Mouse (Mus musculus) heart, embryonic 15.5 days (tissue): ENCODE measurements around the gene Chst5. TPM values are rescaled to one million over a fixed set of nuclear protein-coding genes. Genes with fewer than 3 reads are reported as not detected.

Experiments
- ATAC-seq: fragments of 200-750 bp; cut with Nextera tagmentation; replicated peaks from 2 replicates; pipeline ENCODE4 v1.8.0; 2017; ENCODE audit warnings: low read depth, moderate TSS enrichment; ENCODE audit not compliant: insufficient number of reproducible peaks, insufficient read depth, low FRiP score
- H3K27ac ChIP-seq: fragments of 300-500 bp; sonication (generic); 2 replicates; pipeline ENCODE4 v1.5.1; 2015; ENCODE audit warnings: mild to moderate bottlenecking, inconsistent platforms
- H3K27me3 ChIP-seq: fragments of 300-500 bp; sonication (generic); 2 replicates; pipeline ENCODE4 v1.6.1; 2015; ENCODE audit warnings: inconsistent platforms
- H3K36me3 ChIP-seq: fragments of 300-500 bp; sonication (generic); 2 replicates; pipeline ENCODE4 v1.6.1; 2015; ENCODE audit warnings: mild to moderate bottlenecking, inconsistent platforms
- H3K4me1 ChIP-seq: fragments of 300-500 bp; sonication (generic); replicated peaks from 2 replicates; pipeline ENCODE4 v1.6.1; 2015; ENCODE audit warnings: inconsistent platforms
- H3K4me2 ChIP-seq: fragments of 300-500 bp; sonication (generic); 2 replicates; pipeline ENCODE4 v1.6.1; 2015; ENCODE audit warnings: inconsistent platforms, mild to moderate bottlenecking, moderate library complexity
- H3K4me3 ChIP-seq: fragments of 300-500 bp; sonication (generic); 2 replicates; pipeline ENCODE4 v1.5.1; 2015; ENCODE audit warnings: mild to moderate bottlenecking, inconsistent platforms
- H3K9ac ChIP-seq: fragments of 300-500 bp; sonication (generic); 2 replicates; pipeline ENCODE4 v1.6.1; 2015; ENCODE audit warnings: mild to moderate bottlenecking, inconsistent platforms
- H3K9me3 ChIP-seq: fragments of 300-500 bp; sonication (generic); replicated peaks from 2 replicates; pipeline ENCODE4 v1.6.1; 2016; ENCODE audit warnings: inconsistent platforms
- WGBS: fragments of 180-500 bp; shearing (Covaris S2); methylation state at CpG from one replicate; pipeline ENCODE4 v1.1.7; 2015; ENCODE audit warnings: mixed read lengths; 5-methylcytosine and 5-hydroxymethylcytosine counted together
- polyA plus RNA-seq: library from polyadenylated mRNA; unstranded; fragments of >200 nt; fragmentation: Nextera tagmentation; extraction: Ambion mirVana; gene quantifications from 2 replicates; pipeline ENCODE4 v1.2.1, GENCODE M21; 2015

The Chst5 gene
- polyA plus RNA-seq, 1 experiment from 2014 or later: 0.23 TPM

DNA sequence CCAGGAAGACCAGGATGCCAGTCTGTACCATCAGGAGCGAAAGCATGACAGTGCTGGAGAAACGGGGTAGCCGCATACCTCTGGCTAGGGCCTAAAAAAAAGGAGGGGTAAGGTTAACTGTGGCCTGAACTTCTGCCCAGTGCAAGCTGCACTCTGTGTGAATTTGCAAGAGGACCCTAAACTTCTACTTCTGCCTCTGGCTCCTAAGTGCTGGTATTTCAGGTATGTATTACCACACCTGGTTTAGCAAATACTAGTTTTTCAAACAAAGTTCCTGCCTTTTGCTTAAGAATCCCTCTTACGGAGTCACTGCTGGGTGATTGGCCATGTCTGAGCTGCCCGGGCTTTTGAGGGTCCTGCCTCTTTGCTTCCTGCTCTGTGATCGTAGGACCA lies 19.3 kb downstream of the Chst5 start:
- Histone ChIP-seq H3K4me2 (no peak overlapping the region), H3K4me3 (no peak overlapping the region), H3K4me1 (peaks cover 19% of the 10 kb centered on the region), H3K9ac (no peak overlapping the region), H3K27me3 (peaks cover 41% of the 10 kb centered on the region), H3K9me3 (no peaks in the 10 kb centered on the region), H3K27ac (no peak overlapping the region), H3K36me3 (no peaks in the 10 kb centered on the region)
- ATAC-seq: no peak
- WGBS: 53% methylated on average over 6 of the region's 6 CpGs

DNA sequence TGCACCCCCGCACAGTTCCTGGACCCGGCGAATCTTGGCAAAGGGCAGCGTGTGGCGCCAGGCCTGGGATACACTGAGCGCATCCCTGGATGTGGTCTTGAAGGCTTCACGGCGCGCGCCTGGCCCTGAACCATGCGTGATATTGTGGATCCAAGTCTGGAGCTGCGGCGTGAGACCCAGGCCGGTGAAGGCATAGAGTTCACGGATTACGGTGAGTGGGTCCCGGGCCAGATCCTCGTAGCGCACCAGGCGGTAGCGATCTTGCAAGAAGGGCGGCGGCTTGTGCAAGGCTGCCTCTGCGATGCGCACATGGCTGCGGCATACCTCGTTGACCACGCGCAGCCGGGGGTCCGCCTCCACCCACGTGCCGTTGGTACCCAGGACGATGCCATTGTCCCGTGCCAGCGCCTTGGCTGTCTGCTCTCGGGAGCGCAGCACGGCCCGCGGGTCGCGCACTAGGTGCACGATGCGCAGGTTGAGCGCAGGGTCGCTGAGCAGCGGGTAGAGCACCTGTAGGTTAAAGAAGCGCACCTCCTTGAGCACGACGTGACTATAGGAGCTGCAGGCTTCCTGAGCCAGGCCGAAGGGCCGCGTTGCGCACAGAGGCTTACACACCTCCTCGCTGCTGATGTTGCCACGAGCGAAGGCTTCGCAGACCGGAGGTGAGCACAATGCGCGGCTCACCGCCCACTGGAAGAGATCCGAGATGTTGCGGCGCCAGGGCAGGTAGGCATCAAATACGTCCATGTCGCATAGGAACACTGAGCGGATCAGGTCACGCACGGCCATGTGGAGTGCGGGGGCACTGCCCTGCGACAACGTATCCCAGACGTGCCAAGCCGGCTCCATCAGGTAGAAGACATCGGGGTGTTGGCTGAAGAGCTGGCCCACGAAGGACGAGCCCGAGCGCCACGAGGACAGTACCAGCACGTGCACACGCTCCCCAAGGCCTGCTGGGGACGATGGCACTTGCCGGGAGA lies 20.0 kb downstream of the Chst5 start:
- no peaks in the 10 kb centered on the region for H3K36me3 ChIP-seq
- H3K27ac ChIP-seq: no peak overlapping the region
- peaks cover 41% of the 10 kb centered on the region for H3K27me3 ChIP-seq
- H3K4me2 ChIP-seq: peak overlapping the region; percentile 34
- H3K4me1 ChIP-seq: peaks cover 19% of the 10 kb centered on the region
- 12% methylated on average over 86 of the region's 86 CpGs for WGBS
- H3K9ac ChIP-seq: no peak overlapping the region
- H3K4me3 ChIP-seq: peak overlapping the region; percentile 14
- no peaks in the 10 kb centered on the region for H3K9me3 ChIP-seq
- ATAC-seq: no peak

DNA sequence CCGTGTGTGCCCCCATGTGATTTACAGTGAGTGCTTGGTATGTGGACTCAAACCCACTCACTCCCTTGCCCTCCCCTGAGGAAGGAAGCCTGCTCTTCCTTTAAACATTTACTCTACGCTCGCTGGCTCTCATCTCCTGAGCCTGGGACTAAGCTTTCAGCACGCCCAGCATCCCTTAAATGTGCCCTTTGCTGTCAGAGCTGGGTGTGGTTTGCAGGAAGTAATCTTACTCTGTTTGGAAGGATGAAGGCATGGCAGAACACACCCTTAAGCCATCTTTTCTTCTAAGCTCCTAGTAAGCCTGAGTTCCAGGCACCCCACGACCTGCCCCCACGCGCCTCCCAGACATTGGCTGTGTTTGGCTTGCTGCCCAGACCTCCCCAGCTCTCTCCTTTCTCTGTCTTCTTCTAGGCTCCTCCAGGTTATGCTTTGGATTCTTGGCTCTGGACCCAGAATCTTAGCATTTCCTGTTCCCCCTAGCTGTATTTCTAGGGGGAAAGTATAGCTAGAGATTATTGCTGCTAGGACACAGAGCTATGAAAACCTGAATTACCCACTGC lies 22.1 kb downstream of the Chst5 start:
- Histone ChIP-seq H3K4me3 (no peak overlapping the region), H3K27me3 (peaks cover 41% of the 10 kb centered on the region), H3K9ac (no peak overlapping the region), H3K4me2 (no peak overlapping the region), H3K36me3 (no peaks in the 10 kb centered on the region), H3K4me1 (peaks cover 19% of the 10 kb centered on the region), H3K27ac (no peak overlapping the region), H3K9me3 (no peaks in the 10 kb centered on the region)
- no peak for ATAC-seq
- 26% methylated on average over 7 of the region's 7 CpGs for WGBS

DNA sequence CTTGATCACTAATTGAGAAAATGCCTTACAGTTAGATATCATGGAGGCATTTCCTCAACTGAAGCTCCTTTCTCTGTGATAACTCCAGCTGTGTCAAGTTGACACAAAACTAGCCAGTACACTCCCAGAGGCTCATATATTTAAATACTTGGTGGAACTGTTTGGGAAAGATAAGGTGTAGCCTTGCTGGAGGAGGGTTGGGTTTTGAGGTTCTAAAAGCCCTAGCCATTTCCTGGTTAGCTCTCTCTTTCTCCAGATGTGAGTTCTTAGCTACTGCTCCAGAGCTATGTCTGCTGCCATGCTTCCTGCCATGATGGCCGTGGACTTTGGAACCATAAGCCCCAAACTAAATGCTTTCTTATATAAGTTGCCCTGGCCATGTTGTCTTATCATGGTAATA lies 22.8 kb downstream of the Chst5 start:
- Histone ChIP-seq H3K4me1 (peaks cover 19% of the 10 kb centered on the region), H3K9ac (no peak overlapping the region), H3K27me3 (peaks cover 41% of the 10 kb centered on the region), H3K9me3 (no peaks in the 10 kb centered on the region), H3K4me3 (no peak overlapping the region), H3K36me3 (no peaks in the 10 kb centered on the region), H3K4me2 (no peak overlapping the region), H3K27ac (no peak overlapping the region)
- 78% methylated on average over 1 of the region's 1 CpGs for WGBS
- ATAC-seq: no peak

DNA sequence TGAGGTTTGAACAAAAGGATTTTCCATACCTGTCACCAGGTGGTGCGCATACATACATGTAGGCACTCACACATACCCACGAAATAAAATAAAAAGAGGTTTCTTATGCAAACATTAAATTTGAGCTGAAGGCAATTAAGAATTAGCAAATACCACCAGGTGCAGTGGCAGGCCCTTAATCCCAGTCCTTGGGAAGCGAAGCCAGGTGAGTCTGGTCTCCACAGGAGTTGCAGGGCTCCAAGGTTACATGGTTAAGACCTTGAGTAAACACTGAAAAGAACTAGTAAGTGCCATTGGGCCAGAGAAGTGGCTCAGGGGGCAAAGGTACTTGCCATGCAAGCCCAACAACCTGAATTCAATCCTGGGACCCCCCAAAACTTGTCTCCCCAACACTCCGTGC lies 26.6 kb downstream of the Chst5 start:
- WGBS: 86% methylated on average over 4 of the region's 4 CpGs
- ATAC-seq: no peak
- Histone ChIP-seq H3K36me3 (no peaks in the 10 kb centered on the region), H3K4me3 (no peak overlapping the region), H3K27me3 (peaks cover 5% of the 10 kb centered on the region; the same call in 1 of the 2 replicates), H3K9ac (no peak overlapping the region), H3K27ac (no peak overlapping the region), H3K4me2 (no peak overlapping the region), H3K9me3 (no peaks in the 10 kb centered on the region), H3K4me1 (peaks cover 5% of the 10 kb centered on the region; the same call in 1 of the 2 replicates)

DNA sequence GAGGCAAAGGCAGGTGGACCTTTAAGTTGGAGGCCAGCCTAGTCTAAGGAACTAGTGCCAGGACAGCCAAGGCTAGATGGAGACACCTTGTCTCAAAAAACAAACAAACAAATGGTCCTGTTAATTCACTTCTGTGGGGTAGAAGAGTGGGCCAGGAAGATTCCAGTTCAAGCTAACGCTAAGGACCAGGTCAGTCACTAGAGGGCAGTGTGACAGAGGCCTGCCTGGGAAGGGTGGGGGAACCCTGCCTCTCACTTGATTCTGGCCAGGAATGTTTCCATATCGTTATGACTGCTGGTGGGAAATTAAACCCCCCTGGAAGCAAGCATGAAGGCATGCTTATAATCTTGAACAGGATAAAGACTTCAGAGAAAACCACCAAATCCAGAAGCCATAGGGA lies 28.7 kb downstream of the Chst5 start:
- no peaks in the 10 kb centered on the region for H3K27me3 ChIP-seq
- H3K9ac ChIP-seq: no peak overlapping the region
- no peaks in the 10 kb centered on the region for H3K9me3 ChIP-seq
- no peak overlapping the region for H3K27ac ChIP-seq
- no peak for ATAC-seq
- 4% methylated on average over 2 of the region's 2 CpGs for WGBS
- no peak overlapping the region for H3K4me3 ChIP-seq
- no peaks in the 10 kb centered on the region for H3K36me3 ChIP-seq
- no peak overlapping the region for H3K4me2 ChIP-seq
- H3K4me1 ChIP-seq: no peaks in the 10 kb centered on the region

DNA sequence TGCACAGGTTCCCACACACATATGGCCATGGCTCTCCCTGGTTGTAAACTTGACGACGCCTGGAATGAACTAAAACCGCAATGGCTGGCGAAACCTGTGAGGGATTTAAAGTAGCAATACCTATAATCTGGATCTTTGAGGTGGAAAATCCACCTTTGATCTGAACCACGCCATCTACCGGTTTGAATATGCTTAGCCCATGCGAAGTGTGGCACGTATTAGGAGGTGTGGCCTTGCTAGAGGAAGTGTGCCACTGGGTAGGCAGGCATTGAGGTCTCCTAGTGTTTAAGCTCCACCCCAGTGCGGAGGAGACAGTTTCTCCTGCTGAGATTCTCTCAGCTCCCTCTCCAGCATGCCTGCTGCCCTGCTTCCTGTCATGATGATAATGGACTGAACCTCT lies 32.5 kb downstream of the Chst5 start:
- no peaks in the 10 kb centered on the region for H3K36me3 ChIP-seq
- H3K27ac ChIP-seq: no peak overlapping the region
- no peaks in the 10 kb centered on the region for H3K27me3 ChIP-seq
- no peak for ATAC-seq
- no peak overlapping the region for H3K4me2 ChIP-seq
- 0 out of 2 replicates have a peak, but pooled peaks cover 3% of the 10 kb centered on the region for H3K4me1 ChIP-seq
- H3K9me3 ChIP-seq: no peaks in the 10 kb centered on the region
- no peak overlapping the region for H3K4me3 ChIP-seq
- no peak overlapping the region for H3K9ac ChIP-seq
- WGBS: 66% methylated on average over 9 of the region's 9 CpGs

DNA sequence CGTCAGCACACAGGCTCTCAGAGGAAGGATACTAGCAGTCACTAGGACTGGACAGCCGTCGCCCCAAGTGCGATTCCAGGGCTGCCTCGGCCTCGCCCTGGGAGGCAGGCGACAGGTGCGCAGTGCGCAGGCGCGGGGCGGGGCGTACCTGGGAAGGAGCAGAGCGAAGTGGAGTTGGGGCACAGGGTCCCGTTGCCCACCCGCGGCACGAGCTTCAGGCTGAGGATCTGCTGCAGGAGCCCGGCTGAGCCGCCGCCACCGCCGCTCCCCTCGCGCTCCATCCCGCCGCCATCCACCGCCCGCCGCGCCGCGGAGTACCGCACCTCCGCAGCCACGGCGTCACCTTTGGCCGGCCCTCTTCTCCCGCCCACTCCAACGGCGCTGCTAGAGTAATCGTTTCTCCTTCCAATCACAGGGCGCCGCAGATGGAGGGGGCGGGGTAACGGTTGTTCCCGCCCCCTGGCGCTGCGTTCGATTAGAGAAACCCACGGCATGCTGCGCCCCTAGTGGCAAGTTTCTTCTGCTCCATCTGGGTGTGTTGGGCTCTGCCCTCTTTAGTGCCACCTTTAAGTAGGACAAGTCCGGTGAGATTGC lies 33.8 kb downstream of the Chst5 start, which contains the start of gene Tmem170:
Tmem170 (minus strand) TSS at position 396 of the 594 bp plus-strand sequence.
- WGBS: under 1% methylated on average over 45 of the region's 53 CpGs
- peak within 1 kb of the TSS; percentile 76 for H3K9ac ChIP-seq
- 0 out of 2 replicates have a peak, but pooled peaks cover 3% of the 10 kb centered on the region for H3K4me1 ChIP-seq
- H3K4me3 ChIP-seq: peak within 1 kb of the TSS; percentile 90
- H3K36me3 ChIP-seq: no peaks in the 10 kb centered on the region
- ATAC-seq: peak; percentile 97
- H3K9me3 ChIP-seq: no peaks in the 10 kb centered on the region
- peak within 1 kb of the TSS; percentile 87 for H3K27ac ChIP-seq
- no peaks in the 10 kb centered on the region for H3K27me3 ChIP-seq
- peak within 1 kb of the TSS; percentile 83 for H3K4me2 ChIP-seq

DNA sequence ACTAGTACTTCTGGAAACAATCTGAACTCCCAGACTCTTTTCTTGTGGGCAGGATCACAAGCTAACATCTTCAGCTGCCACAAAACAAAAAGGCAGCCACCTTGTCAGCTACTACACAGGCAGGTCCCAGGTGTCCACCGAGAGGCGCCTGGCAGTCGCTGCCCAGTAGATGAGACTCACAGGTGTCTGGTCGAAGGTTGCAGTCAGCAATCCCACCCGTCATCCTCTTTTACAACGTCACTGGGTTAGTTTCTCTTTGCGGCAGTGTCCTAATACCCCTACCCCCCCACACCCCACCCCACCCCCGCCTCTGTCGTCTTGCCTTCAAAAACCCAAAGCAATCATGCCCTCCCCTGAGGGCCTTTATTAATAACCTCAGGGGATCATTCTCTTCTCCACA lies 34.5 kb downstream of the Chst5 start:
- peak overlapping the region; percentile 76 for H3K9ac ChIP-seq
- peak overlapping the region; percentile 83 for H3K4me2 ChIP-seq
- WGBS: 14% methylated on average over 9 of the region's 9 CpGs
- peak overlapping the region; percentile 87 for H3K27ac ChIP-seq
- H3K27me3 ChIP-seq: no peaks in the 10 kb centered on the region
- no peaks in the 10 kb centered on the region for H3K9me3 ChIP-seq
- no peak for ATAC-seq
- no peaks in the 10 kb centered on the region for H3K36me3 ChIP-seq
- H3K4me3 ChIP-seq: peak overlapping the region; percentile 90
- H3K4me1 ChIP-seq: 0 out of 2 replicates have a peak, but pooled peaks cover 3% of the 10 kb centered on the region

DNA sequence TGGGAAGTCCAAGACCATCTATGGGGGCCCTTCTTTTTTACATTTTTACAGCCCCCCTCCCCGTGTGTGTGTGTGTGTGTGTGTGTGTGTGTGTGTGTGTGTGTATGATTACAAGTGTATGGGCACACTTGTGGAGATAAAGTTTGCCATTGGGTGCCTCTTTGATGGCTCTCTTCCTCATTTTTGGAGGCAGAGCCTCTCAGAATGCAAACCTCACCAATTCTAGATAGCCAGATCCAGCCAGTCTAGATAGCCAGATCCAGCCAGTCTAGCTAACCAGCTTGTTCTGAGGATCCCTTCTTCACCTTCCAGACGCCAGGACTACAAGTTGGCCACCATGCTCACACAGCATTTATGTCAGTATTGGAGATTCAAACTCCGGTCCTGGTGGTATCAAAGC lies 39.0 kb downstream of the Chst5 start:
- 86% methylated on average over 3 of the region's 3 CpGs for WGBS
- Histone ChIP-seq H3K9me3 (no peaks in the 10 kb centered on the region), H3K4me1 (0 out of 2 replicates have a peak, but pooled peaks cover 3% of the 10 kb centered on the region), H3K27ac (no peak overlapping the region), H3K4me2 (no peak overlapping the region), H3K27me3 (no peaks in the 10 kb centered on the region), H3K36me3 (no peaks in the 10 kb centered on the region), H3K4me3 (no peak overlapping the region), H3K9ac (no peak overlapping the region)
- ATAC-seq: no peak

DNA sequence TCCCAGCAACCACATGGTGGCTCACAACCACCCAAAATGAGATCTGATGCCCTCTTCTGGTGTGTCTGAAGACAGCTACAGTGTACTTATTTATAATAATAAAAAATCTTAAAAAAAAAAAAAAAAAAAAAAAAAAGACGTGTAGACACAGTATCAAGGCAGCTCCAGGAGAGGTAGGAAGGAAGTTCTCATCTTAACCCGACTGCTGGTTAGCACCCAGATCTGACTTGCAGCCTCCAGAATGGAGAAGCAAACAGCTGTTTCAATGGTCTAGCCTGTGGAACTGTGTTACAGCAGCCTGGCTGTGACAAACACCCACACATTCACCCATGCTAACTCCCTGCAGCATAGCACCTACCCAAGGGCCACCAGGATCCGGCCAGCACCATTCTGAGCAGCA lies 39.9 kb downstream of the Chst5 start:
- H3K9ac ChIP-seq: no peak overlapping the region
- peaks cover 7% of the 10 kb centered on the region for H3K36me3 ChIP-seq
- no peaks in the 10 kb centered on the region for H3K9me3 ChIP-seq
- no peaks in the 10 kb centered on the region for H3K27me3 ChIP-seq
- no peak overlapping the region for H3K4me2 ChIP-seq
- no peaks in the 10 kb centered on the region for H3K4me1 ChIP-seq
- WGBS: 76% methylated on average over 2 of the region's 3 CpGs
- H3K4me3 ChIP-seq: no peak overlapping the region
- no peak for ATAC-seq
- no peak overlapping the region for H3K27ac ChIP-seq
